Mouse (Mus musculus) splenic B cell, adult 2 months (primary cell): ENCODE measurements around the gene Btbd35f5.
"Not testable (repeated sequence)": the region's sequence is repeated elsewhere in the genome, so short reads cannot be mapped to it uniquely, and the experiment has no call there.

Experiments
- DNase-seq: peaks from one replicate; pipeline ENCODE4 v3.0.0-alpha.2; 2011; ENCODE audit warnings: low read depth, low spot score
- H3K27me3 ChIP-seq: 2 replicates; pipeline ENCODE4 v1.6.1; 2012; ENCODE audit warnings: mild to moderate bottlenecking, low read length, moderate library complexity, mixed read lengths; ENCODE audit not compliant: control insufficient read depth, poor library complexity, insufficient read depth, severe bottlenecking
- H3K36me3 ChIP-seq: 2 replicates; pipeline ENCODE4 v1.6.1; 2012; ENCODE audit warnings: mild to moderate bottlenecking, low read length, moderate library complexity, mixed read lengths; ENCODE audit not compliant: control insufficient read depth, poor library complexity, insufficient read depth, severe bottlenecking

Gene Btbd35f5

DNA sequence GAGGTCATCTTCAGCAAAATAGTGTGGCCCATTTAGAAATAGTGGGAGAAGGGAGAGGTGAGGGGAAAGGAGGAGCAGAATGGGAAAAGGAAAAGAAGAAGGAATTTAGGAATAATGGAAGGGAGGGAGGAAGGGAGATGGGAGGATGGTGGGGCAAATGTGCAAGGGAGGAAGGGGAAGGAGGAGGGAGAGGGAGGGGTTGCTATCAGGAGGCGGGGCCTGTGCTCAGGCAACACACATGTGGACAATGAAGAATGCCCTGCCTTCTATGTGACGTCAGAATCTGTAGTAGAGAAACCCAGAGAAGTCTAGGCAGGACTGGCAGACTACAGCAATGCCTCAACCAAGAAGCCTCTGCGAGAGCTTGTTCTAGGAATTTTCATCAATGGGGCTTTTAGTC lies at the start of gene Btbd35f5:
Btbd35f5 (plus strand) TSS at position 301 of the 400 bp plus-strand sequence.
- H3K27me3 ChIP-seq, DNase-seq, H3K36me3 ChIP-seq: not testable (repeated sequence)

- H3K36me3 ChIP-seq, DNase-seq: not testable (repeated sequence)
These were observed 32.2 kb upstream of the Btbd35f5 start, which contains the start of gene Gm21789 for GRCm38 (mm10) chrX:32941468-32941867. Gene Gm21789 (plus strand): TSS chrX:32941768.

More at GRCm38 (mm10) chrX:32941468-32941867, 32.2 kb upstream of the Btbd35f5 start, which contains the start of gene Gm21789:
- H3K27me3 ChIP-seq: not testable (repeated sequence)
